Mouse (Mus musculus) thymus, adult 2 months (tissue): ENCODE measurements around the gene Ado.

Source experiments
- CTCF ChIP-seq: fragments of 200-500 bp; IDR thresholded peaks from 2 replicates; pipeline ENCODE4 v1.5.1; 2012; ENCODE audit warnings: mild to moderate bottlenecking, control low read depth, low read length, moderate library complexity, borderline replicate concordance; ENCODE audit not compliant: control insufficient read depth, poor library complexity, insufficient read depth; ENCODE audit errors: extremely low read depth
- POLR2A ChIP-seq: fragments of 200-500 bp; IDR thresholded peaks from 2 replicates; pipeline ENCODE4 v1.6.1; 2012; ENCODE audit warnings: mild to moderate bottlenecking, low read length, control low read depth, moderate library complexity; ENCODE audit not compliant: control insufficient read depth, poor library complexity, insufficient read depth; ENCODE audit errors: extremely low read depth

DNA sequence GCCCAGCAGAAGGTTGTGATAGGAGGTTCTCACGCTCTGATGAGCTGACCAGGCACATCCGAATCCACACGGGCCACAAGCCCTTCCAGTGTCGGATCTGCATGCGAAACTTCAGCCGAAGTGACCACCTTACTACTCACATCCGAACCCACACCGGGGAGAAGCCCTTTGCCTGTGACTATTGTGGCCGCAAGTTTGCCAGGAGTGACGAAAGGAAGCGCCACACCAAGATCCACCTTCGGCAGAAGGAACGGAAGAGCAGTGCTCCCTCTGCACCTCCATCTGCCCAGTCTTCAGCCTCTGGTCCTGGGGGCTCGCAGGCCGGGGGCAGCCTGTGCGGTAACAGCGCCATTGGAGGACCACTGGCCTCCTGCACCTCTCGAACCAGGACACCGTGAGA, 8.2 kb downstream of the Ado start:
- no peak for TF ChIP-seq CTCF
- TF ChIP-seq POLR2A, result no peak
